Mouse (Mus musculus): ENCODE measurements around the gene Lrp4.

- TF ChIP-seq POLR2A (IDR thresholded peaks at IDR 0.05; ENCODE audit: borderline replicate concordance, insufficient read depth, low read length) (no peak), CTCF (IDR thresholded peaks at IDR 0.05; ENCODE audit: borderline replicate concordance, insufficient read depth, low read depth, low read length) (no peak)
Observed at GRCm38 (mm10) chr2:91408031-91408430, 49.3 kb upstream of the Lrp4 start.
